Mouse (Mus musculus): ENCODE data around the gene Gm17334.
"Not testable (repeated sequence)": the region's sequence is repeated elsewhere in the genome, so short reads cannot be mapped to it uniquely, and the experiment has no call there.

The Gm17334 gene

GRCm38 (mm10) chr11:53772536-53772935 lies 451 bp downstream of the Gm17334 start:
- DNase-seq (ENCODE audit: low spot score in 2 of 2) = no peak

GRCm38 (mm10) chr11:53771001-53771744 lies 1.8 kb downstream of the Gm17334 start:
- no peak for DNase-seq (ENCODE audit: low spot score in 2 of 2)

GRCm38 (mm10) chr11:53770125-53770791 lies 2.7 kb downstream of the Gm17334 start:
- DNase-seq (ENCODE audit: low spot score in 2 of 2) = peak; percentile 78 to 80

- DNase-seq (ENCODE audit: low spot score in 2 of 2) = peak; percentile 93 to 97
Observed at GRCm38 (mm10) chr11:53769760-53770124, 3.2 kb downstream of the Gm17334 start, which contains the start of gene Irf1. Gene Irf1 (plus strand): TSS chr11:53770014.

GRCm38 (mm10) chr11:53769185-53769576 lies 3.8 kb downstream of the Gm17334 start:
- DNase-seq (ENCODE audit: low spot score in 2 of 2) = no peak

DNA sequence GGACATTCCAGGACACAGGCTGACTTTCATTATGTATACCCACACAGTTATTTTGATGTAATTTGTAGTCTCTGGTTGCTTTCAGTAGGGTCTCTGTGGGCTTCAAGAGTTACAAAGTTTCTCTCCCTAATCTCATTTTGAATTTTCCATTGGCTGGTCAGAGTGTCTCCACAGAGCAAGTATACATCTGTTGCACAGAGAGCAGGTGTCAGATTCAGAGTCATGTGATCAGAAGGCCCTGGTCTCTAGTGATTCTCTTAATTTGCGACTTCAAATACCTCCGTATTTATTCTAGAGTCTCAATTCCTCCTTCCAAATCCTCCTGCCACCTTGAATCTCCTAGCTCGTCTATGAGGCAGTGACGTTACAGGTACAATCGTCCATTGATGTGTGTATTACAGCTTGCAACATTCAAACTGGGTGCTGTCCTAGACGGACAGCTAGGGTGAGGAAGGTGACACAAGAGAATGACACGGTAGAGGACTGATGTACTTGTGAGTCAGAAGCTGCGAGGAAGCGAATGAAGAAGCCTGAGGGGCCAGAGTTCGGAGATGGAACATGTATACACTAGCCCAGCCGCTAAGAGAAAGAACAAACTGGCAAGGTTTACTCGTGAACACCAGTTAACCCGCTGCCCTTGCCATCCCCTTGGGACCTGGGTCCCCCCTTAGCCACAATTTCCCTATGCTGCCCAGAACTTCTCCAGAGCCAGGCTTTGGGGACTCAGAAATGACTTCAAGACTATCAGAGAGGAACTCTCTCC lies 4.4 kb downstream of the Gm17334 start:
- no peak for DNase-seq (ENCODE audit: low spot score in 2 of 2)

GRCm38 (mm10) chr11:53764581-53764980 lies 8.4 kb downstream of the Gm17334 start:
- DNase-seq (ENCODE audit: low spot score in 2 of 2) = no peak

DNA sequence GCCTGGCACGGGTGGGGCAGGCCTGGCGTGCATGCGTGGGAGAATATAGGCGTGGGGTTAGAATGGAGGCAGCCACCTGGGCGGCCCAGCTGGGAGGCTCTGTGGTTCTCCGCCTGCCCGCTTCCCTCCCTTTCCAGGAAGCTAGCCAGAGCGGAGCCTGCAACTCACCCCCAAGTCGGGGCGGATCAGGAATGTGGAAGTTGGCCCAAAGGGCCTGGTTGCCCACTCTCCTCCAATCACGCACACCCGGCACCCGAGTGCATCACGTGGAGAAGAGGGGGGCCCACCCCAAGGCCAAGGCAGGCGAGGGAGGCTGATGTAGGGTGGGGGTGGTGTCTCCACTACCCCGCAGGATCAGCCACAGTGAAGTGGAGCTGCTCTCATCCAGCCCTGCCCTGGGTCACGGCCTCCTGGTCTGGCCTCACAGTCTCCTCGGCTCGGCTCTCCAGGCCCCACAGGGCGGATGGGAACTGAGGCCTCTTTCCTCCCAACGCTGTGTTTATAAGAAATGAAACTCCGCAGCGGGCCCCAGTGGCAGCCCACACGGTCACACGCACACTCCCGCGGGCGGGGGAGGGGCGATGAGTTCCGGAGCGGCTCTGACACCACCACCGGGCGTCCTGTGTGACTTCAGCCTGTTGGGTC lies 9.4 kb downstream of the Gm17334 start:
- peak; percentile 88 to 91 for DNase-seq (ENCODE audit: low spot score in 2 of 2)

GRCm38 (mm10) chr11:53762827-53763495 lies 10.0 kb downstream of the Gm17334 start:
- peak; percentile 80 to 88 for DNase-seq (ENCODE audit: low spot score in 2 of 2)

DNA sequence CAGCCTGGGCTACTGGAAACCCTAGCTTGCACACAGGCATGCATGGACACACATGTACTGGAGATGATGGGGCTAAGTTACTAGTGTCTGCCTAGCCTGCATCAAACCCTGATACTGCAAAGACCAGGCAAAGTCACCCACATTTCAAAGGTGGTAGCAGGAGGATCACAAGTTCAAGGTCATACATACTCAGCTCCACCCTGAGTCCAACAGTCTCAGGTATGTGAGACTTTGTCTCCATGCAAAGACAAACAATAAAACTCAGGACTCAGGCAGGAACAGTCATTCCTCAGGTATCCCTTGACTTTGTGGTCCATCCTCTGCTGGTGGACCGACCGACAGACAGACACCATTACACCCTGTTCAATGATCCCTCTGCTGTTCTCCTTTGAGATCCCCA lies 10.6 kb downstream of the Gm17334 start:
- DNase-seq (ENCODE audit: low spot score in 2 of 2) = no peak

GRCm38 (mm10) chr11:53761822-53762221 lies 11.2 kb downstream of the Gm17334 start:
- DNase-seq (ENCODE audit: low spot score in 2 of 2) = peak; percentile 72 to 81

- DNase-seq (ENCODE audit: low spot score in 2 of 2) = no peak
Observed at GRCm38 (mm10) chr11:53761284-53761683, 11.7 kb downstream of the Gm17334 start.

DNA sequence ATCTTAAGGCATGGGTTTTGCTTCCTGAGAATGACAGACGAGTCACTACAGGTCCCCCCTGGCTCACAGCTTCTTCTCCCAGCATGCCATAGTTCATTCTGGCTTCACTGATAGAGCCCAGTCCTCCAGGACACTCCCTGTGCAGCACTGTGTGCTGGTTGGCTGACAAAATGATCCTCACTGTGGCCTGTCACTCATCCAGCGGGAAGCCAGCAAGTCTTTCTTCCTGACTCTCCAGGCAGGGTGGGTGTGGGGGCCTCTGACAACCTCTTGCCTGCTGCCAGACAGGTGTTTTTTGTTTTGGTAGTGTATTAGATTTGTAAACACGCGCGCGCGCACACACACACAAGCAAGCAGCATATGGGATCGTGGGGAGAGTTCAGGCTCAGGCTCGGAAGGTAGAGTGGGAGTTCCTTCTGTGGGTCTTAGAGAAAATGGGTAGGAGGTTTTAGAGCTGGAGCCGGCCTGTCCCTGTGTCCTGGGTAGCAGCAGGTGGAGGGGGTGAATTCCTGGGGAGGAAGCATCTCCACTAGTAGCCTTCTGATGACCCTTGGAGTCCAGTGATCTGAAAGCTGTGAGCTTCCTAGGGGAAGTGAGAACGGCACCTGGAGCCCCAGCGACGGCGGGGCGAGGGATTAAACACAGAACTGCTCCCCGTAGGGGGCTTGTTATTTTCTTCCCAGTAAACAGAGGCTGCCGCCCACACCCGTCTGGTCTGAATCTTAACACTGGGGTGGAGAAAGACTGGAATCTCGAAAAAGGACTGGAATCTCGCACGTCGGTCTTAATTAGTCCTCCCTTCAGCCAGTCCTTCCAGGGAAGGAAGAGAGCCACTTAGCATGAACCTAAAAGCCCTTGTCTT lies 13.2 kb downstream of the Gm17334 start:
- peak in 1 of 2 experiments; percentile 56 for DNase-seq (ENCODE audit: low spot score in 2 of 2)

DNA sequence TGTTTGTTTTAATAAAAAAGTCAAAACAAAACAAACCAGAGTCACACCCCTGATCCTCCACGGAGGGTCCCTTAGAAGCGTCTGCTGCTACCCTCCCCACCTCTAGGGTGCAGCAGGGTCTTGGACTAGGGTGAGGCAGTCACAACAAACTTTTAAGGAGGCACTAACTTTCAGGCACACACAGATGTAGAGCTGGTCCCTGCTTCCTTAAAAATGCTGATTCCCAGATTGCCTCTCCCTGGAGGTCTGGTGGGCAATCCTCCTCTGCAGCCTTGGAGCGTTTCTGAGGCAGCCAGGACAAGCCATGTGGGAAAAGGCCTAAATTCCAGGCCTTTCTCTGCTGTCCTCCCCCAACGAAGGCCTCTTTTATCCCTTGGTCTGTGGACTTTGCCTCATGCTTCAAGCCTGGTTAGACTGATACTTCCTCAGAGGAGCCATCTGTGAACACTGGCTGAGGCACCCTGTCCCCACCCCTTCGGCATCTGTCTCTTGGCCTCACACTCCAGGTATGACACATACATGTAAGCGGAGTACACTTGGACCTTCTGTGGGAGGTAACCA lies 14.1 kb downstream of the Gm17334 start:
- peak in 1 of 2 experiments; percentile 57 for DNase-seq (ENCODE audit: low spot score in 2 of 2)

- not testable (repeated sequence) for DNase-seq (ENCODE audit: low spot score in 2 of 2)
Observed at GRCm38 (mm10) chr11:53758033-53758432, 15.0 kb downstream of the Gm17334 start.

DNA sequence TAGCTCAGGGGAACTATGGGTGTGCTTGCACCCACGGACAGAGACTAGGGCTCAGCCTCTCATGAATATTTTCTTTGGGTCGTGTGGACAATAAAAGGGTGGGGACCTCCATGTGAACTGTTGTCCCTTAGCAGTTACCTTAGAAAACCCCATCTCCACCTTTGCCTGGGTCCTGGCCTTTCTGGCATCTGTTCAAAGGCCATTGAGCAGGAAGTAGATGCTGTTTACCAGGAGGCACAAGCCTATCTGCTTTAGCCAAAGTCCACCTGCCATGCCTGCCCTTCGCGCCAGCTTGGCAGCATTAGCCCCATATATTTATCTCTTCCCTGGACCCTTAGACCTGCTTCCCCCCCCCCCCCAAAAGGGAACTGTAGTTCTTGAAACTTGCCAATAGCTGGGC lies 15.4 kb downstream of the Gm17334 start:
- DNase-seq (ENCODE audit: low spot score in 2 of 2) = no peak

DNA sequence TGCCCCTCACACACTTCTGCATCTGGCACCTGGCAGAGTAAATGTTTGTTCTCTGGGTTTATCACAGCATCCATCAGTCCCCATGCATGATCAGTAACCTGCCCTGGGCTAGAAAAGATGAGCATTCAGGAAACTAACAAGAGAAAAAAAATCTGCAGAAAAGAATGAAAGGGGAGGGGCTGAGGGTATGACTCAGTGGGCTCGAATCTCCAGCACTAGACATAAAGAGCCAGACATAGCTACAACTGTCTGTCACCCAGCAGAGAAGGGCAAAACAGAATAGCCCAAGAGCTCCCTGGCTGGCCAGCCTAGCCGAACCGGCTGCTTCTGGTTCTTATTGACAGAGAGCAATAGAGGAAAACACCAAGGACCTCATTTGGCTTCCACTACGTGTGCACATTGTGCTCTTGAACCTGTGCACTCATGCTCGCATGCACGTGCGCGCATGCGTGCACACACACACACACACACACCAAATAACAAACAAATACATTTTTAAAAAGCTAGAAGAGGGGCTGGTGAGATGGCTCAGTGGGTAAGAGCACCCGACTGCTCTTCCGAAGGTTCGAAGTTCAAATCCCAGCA lies 17.9 kb downstream of the Gm17334 start:
- no peak for DNase-seq (ENCODE audit: low spot score in 2 of 2)

GRCm38 (mm10) chr11:53749716-53750352 lies 23.2 kb downstream of the Gm17334 start:
- no peak for DNase-seq (ENCODE audit: low spot score in 2 of 2)

DNA sequence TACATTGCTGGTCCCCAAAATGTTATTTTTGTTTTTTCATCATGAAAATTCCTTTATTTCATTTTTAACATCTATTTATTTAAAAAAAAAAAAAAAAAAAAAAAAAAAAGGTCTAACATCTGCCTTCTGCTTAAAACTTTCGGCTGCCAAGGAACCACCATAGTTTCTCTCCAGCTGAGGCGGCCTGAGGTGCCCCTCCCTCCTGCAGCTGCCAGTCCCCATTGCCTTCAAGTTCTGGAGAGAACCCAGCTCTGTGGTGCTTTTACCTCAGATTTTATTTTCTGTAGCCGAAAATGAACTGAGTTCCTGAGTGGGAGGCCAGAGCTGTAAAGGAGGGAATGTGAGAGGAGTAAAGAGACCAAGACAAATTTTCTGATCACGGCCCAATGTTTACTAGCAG lies 23.7 kb downstream of the Gm17334 start:
- DNase-seq (ENCODE audit: low spot score in 2 of 2) = no peak

Measured in urinary bladder, postnatal 4 days (tissue).